Mouse (Mus musculus) ES-E14 (cell line): ENCODE measurements around the gene Tep1. TPM values are rescaled to one million over a fixed set of nuclear protein-coding genes. Genes with fewer than 3 reads are reported as not detected.
A peak's percentile ranks its signal among the peaks of the same experiment; 100 is the strongest.

Experiments
- DNase-seq: peaks from one replicate; pipeline ENCODE4 v3.0.0-alpha.2; 2013; ENCODE audit warnings: low read depth, low spot score
- H3K27ac ChIP-seq: 2 replicates; pipeline ENCODE4 v1.5.1; 2012; ENCODE audit warnings: low read depth, mild to moderate bottlenecking, low read length, moderate library complexity, mixed read lengths; ENCODE audit not compliant: poor library complexity, insufficient read depth, severe bottlenecking
- H3K36me3 ChIP-seq: 2 replicates; pipeline ENCODE4 v1.6.1; 2012; ENCODE audit warnings: mild to moderate bottlenecking, low read length, moderate library complexity, mixed read lengths; ENCODE audit not compliant: control insufficient read depth, poor library complexity, insufficient read depth, severe bottlenecking
- H3K4me1 ChIP-seq, 2 experiments: fragments of 150-350 bp in 1 of 2; sonication (generic) in 1 of 2; 2 replicates each; pipeline ENCODE4 v1.6.1; 2012; ENCODE audit warnings: low read length in 2 of 2, mild to moderate bottlenecking in 1 of 2, mixed read lengths in 1 of 2; ENCODE audit not compliant: control insufficient read depth in 2 of 2, insufficient read depth in 2 of 2, poor library complexity in 1 of 2
- H3K4me3 ChIP-seq, 2 experiments: fragments of 150-350 bp in 1 of 2; sonication (generic) in 1 of 2; 2 replicates each; pipeline ENCODE4 v1.5.1; 2012; ENCODE audit warnings: low read length in 2 of 2, low read depth in 1 of 2, mild to moderate bottlenecking in 1 of 2, mixed read lengths in 1 of 2; ENCODE audit not compliant: insufficient read depth in 1 of 2, poor library complexity in 1 of 2, severe bottlenecking in 1 of 2
- H3K9ac ChIP-seq: 2 replicates; pipeline ENCODE4 v1.6.1; 2012; ENCODE audit warnings: low read depth, mild to moderate bottlenecking, low read length, mixed read lengths; ENCODE audit not compliant: poor library complexity, insufficient read depth, severe bottlenecking
- H3K9me3 ChIP-seq: fragments of 150-350 bp; sonication (generic); 2 replicates; pipeline ENCODE4 v1.6.1; 2012; ENCODE audit warnings: low read depth, mild to moderate bottlenecking, low read length; ENCODE audit not compliant: control insufficient read depth, insufficient read depth
- CHD2 ChIP-seq: IDR thresholded peaks from 2 replicates; pipeline ENCODE4 v1.6.1; 2014; ENCODE audit warnings: mild to moderate bottlenecking, low read depth, low read length, inconsistent platforms
- HCFC1 ChIP-seq: IDR thresholded peaks from 2 replicates; pipeline ENCODE4 v1.6.1; 2012; ENCODE audit warnings: low read length, inconsistent platforms, borderline replicate concordance; ENCODE audit not compliant: insufficient read depth
- MAFK ChIP-seq: IDR thresholded peaks from 2 replicates; pipeline ENCODE4 v1.6.1; 2014; ENCODE audit warnings: mild to moderate bottlenecking, low read depth, low read length, inconsistent platforms; ENCODE audit not compliant: insufficient read depth
- ZC3H11A ChIP-seq: IDR thresholded peaks from 2 replicates; pipeline ENCODE4 v1.6.1; 2012; ENCODE audit warnings: low read depth, mild to moderate bottlenecking, inconsistent platforms, low read length, borderline replicate concordance
- ZNF384 ChIP-seq: IDR thresholded peaks from 2 replicates; pipeline ENCODE4 v1.6.1; 2012; ENCODE audit warnings: low read depth, low read length, inconsistent platforms
- in situ Hi-C, 2 experiments: fragments of 600-800 bp; cut with MboI; formaldehyde crosslinking; loops; one replicate each; pipeline ENCODE4 v1.15.1; 2025; ENCODE audit warnings: low sequenced_read_pairs in 2 of 2, inconsistent platforms in 1 of 2; ENCODE audit not compliant: unreplicated experiment in 2 of 2
- total RNA-seq: library from RNA; depleted of rRNA; stranded (reverse); fragments of 300-350 nt; gene quantifications from 2 replicates; pipeline ENCODE4 v1.2.3, GENCODE M21; 2012

The Tep1 gene
- total RNA-seq, 1 experiment = 11.5 TPM

DNA sequence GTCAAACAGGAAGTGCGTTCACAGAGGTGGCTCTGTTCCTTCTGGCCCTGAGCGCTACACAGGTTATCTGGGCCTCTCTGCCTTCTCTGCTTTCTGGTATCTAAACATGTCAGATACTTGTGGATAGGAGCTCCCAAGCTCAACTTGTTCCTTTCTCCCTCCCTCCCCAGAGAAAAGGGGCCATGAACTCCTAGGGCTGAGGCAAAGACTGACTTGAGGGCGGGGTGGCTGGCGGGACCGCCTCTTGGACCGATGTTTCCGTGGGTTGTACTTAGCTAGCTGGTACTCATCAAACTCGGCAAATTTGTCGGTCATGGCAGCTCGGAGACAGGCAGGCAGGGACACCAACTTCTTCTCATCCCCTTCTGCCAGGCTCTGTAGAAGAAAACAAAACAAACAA, 7.7 kb downstream of the Tep1 start:
- peaks cover 0 to 2% of the 10 kb centered on the region in 2 experiments; a peak in 1 of 4 replicates for H3K4me1 ChIP-seq
- H3K9ac ChIP-seq = no peak overlapping the region
- no peak overlapping the region for H3K4me3 ChIP-seq
- in situ Hi-C loops = no loop called here
- no peak for TF ChIP-seq MAFK
- TF ChIP-seq CHD2 = no peak
- TF ChIP-seq HCFC1 = no peak
- no peak for TF ChIP-seq ZNF384
- no peak for TF ChIP-seq ZC3H11A
- H3K36me3 ChIP-seq = peaks cover 3% of the 10 kb centered on the region; the same call in 1 of the 2 replicates
- no peak overlapping the region for H3K27ac ChIP-seq
- no peaks in the 10 kb centered on the region for H3K9me3 ChIP-seq
- no peak for DNase-seq

DNA sequence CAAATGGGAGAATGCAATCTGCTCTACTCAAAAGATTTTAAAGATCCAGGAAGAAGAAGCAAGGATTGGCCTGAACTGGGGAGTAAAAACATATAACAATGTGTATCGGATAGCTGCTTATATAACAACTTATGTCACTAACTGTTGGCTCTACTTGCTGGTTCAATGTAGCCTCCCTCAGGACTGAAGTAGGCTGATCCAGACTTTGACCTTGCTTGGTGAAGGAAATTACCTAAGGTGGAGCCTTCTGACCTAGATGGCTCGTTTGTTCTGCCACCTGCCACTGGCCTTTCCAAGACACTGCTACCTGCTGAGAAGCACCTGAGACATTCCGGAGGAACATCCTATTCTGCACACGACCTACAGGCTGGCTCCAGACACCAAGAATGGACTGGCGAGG, 14.6 kb downstream of the Tep1 start:
- no peak for DNase-seq
- Histone ChIP-seq H3K4me1 (no peaks in the 10 kb centered on the region), H3K36me3 (peaks cover 6% of the 10 kb centered on the region; the same call in 1 of the 2 replicates), H3K27ac (no peak overlapping the region), H3K9ac (no peak overlapping the region), H3K4me3 (no peak overlapping the region), H3K9me3 (no peaks in the 10 kb centered on the region)
- TF ChIP-seq MAFK (no peak), HCFC1 (no peak), CHD2 (no peak), ZC3H11A (no peak), ZNF384 (no peak)
- in situ Hi-C loops = no loop called here

DNA sequence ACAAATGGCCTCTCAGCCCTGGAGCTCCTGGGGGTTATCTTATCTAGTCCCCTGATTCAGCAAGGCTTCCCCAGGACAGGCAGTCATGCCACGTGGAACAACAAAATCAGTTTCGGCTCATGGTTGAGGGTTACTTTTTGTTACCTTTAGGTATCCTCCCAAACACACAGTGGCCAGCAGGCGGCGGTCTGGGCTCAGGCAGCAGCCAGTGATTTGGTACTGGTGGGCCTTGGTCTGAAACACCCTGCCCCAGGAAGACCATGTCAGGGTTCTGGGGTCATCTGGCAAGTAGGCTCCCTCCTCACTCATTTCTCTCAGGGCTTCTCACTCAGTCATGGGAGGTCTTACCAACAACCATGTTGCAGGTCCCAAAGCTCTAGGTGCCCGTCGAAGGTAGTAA, 33.1 kb downstream of the Tep1 start:
- Histone ChIP-seq H3K9me3 (no peaks in the 10 kb centered on the region), H3K27ac (no peak overlapping the region), H3K36me3 (0 out of 2 replicates have a peak, but pooled peaks cover 5% of the 10 kb centered on the region), H3K4me3 (no peak overlapping the region), H3K4me1 (peaks cover 0 to 3% of the 10 kb centered on the region in 2 experiments; a peak in 1 of 4 replicates), H3K9ac (no peak overlapping the region)
- in situ Hi-C loops = loop anchor here in 1 of 2 experiments (25.0 kb wide), 1 partner anchor 225 kb away; the partner anchor contains the start of genes Olfr750, Rnase11 and Rnase12
- TF ChIP-seq MAFK (no peak), CHD2 (no peak), ZNF384 (no peak), HCFC1 (no peak), ZC3H11A (no peak)
- peak; percentile 12 for DNase-seq

DNA sequence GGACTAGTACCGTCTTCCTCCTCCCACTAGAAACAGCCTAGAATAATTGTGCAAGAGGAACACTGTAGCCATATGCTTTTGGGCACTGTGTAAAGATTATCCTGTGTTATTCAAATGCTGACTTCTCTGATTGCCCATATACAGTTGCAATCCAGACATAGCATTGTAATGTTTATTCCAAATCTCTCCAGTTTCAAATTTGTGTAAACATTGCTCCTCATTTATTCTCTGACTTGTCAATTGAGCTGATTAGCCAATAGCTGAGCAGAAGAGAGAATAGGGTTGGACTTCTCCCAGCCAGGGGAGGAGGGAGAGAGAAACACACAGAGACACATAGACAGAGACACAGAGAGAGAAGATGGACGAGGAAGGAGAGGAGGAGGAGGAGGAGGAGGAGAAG, 35.9 kb downstream of the Tep1 start:
- no peaks in the 10 kb centered on the region for H3K9me3 ChIP-seq
- TF ChIP-seq ZNF384 = no peak
- no peak for TF ChIP-seq MAFK
- no peak for TF ChIP-seq ZC3H11A
- TF ChIP-seq HCFC1 = no peak
- TF ChIP-seq CHD2 = no peak
- DNase-seq = no peak
- 0 out of 2 replicates have a peak, but pooled peaks cover 2% of the 10 kb centered on the region for H3K36me3 ChIP-seq
- no peak overlapping the region for H3K9ac ChIP-seq
- peaks cover 0 to 3% of the 10 kb centered on the region in 2 experiments; a peak in 1 of 4 replicates for H3K4me1 ChIP-seq
- H3K27ac ChIP-seq = no peak overlapping the region
- no peak overlapping the region for H3K4me3 ChIP-seq
- in situ Hi-C loops = loop anchor here in 1 of 2 experiments (25.0 kb wide), 1 partner anchor 228 kb away; the partner anchor contains the start of genes Olfr750, Rnase11 and Rnase12
